Mouse (Mus musculus): ENCODE measurements around the gene Pck1.

Gene Pck1

DNA sequence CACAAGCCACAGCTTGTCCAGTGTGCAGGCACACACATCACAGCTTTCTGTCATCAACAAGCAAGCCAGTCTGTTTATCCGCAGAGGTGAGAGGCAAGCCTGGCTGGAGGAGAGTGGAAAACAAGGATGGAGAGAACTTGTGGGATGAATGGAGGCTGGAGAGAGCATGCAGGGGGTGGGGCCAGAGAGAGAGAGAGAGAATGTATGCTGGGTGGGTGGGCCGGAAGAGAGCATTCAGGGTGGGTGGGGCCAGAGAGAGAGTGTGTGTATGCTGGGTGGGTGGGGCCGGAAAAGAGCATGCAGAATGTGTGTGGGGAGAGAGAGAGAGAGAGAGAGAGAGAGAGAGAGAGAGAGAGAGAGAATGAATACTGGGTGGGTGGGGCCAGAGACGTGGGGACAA lies 51.8 kb downstream of the Pck1 start:
- no peak for DNase-seq

DNA sequence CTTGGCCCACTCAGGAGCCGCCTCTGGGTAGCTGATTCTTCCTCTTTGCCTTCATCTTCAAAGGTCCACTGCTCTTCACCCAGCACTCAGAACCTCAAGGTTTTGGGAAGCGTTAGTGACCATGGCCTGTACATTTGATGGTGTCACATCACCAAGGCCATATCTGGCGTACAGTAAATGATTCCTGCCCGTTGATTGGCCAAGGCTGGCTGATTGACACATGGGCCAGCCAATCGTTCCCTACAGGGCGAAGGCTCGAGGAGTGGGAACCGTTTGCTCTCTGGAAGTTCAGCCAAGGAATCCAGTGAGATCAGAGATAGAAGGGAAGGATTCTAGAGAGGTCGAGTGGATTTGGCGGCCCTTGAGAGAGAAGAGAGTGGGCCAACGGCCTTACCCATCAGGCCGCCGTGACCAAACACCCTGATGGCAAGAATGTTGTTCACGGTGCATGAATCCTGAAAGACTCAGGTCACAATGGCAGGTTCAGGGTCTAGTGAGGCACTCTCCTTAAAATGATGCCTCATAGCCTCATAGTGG lies 52.8 kb downstream of the Pck1 start:
- no peak for DNase-seq

- no peak for DNase-seq
These were observed 54.2 kb downstream of the Pck1 start for GRCm38 (mm10) chr2:173207051-173207450.

All from thymus, adult 18-20 months (tissue).